Mouse (Mus musculus) CD4-positive, CD25-positive, alpha-beta regulatory T cell, adult 2 months (primary cell): ENCODE measurements at regions not wholly inside any gene's neighbourhood (a gene's known extent, or its start where the extent isn't known, plus 50 kb on each side); places are given as distances from the start of the nearest gene placed in this dataset.

Experiments
- DNase-seq: peaks from one replicate; pipeline ENCODE4 v3.0.0-alpha.2; 2012; ENCODE audit warnings: low read depth, low spot score

DNA sequence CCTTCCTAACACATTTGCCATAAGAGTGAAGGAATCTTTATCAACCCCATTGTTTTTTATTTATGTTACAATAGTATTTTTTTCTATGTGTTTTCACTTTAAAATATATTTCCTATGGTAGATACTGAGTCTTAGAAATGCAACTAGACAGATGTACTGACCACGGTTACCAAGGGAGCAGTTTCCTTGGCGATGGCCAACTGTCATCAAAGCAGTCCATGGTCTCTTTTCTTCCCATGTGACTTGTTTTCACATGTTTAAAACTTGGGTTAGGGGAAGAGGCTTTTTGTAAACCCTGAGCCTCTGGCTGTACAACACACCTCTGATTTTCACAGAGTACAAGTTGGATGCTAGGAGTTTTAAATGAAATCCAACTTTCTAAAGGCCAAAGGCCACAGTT, 411.9 kb upstream of the Gm765 start:
- peak; percentile 4 for DNase-seq

DNA sequence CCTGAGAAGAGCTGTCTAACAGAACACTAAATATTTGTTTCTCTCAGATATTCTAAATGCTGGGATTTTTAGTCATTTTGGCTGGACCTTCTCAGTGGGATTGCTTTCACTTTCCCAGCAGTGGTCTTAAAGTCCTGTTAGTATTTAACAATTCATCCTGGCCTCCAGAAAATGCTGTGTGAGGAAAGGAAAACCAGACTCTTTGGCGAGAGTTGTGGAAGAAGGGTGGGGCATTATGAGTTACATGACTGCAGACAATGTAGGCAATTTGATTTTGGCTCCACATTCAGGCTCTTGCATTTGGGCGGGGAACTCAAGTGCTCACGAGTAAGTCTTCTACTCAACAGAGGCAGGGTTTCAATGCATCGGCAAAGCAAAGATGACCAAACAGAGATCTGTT, 406.1 kb upstream of the Gm765 start:
- no peak for DNase-seq

DNA sequence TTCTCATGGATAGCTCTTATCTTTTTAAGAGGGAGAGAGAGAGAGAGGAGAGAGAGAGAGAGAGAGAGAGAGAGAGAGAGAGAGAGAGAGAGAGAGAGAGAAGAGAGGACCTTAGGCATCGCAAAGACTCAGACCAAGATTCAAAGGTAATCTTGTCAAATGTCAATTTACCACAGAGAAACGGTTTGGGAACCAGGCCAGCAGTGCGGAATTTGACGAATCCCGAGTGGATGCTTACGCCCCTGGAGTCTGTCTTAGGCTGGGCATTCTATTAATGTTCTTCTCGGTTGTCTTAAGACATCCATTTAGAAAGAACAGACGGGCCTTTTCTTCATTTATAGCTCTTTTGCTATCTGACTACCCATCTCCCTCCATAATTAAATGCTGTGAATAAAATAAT, 404.4 kb upstream of the Gm765 start:
- DNase-seq, result no peak

DNA sequence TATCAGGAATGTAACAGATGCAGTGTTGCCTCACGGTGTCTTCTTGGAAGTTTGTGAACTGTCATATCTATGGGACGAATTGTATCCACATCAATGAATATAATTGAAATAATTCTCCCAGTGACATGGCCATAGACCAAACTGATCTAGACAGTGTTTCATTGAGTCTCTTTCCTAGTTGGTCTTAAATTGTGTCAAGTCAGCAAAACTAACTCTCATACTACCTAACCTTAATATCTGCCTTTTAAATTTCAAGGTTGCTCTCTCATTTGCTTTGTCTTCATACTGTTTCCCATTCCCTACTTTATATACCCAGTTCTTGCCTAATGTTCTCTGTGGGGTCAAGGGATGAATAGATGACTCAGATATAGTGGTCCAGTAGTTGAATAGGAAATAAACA, 397.9 kb upstream of the Gm765 start:
- no peak for DNase-seq

DNA sequence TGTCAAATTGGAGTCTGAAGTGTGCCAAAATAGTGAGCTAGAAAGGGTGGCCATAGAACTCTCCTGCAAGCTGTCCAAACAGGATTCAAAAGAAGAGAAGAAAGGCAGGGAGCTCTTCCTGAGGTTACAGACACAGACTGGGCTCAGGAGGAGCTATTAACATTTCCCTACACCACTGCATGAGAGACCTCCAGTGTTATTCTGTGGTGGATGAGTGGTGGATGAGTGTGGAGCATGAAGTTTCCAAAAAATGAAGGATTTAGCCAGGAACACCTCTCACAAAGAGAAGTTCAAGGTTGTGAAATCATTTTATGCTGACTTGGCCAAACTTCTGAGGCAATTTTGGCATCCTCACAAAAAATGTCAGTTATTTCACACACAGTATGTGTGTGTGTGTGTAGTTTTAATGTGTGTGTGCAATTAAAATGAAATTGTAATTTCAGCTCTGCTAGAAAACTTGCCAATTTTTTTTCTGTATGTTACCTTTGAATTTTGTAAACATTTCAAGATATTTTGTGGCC, 388.5 kb upstream of the Gm765 start:
- DNase-seq, result no peak

DNA sequence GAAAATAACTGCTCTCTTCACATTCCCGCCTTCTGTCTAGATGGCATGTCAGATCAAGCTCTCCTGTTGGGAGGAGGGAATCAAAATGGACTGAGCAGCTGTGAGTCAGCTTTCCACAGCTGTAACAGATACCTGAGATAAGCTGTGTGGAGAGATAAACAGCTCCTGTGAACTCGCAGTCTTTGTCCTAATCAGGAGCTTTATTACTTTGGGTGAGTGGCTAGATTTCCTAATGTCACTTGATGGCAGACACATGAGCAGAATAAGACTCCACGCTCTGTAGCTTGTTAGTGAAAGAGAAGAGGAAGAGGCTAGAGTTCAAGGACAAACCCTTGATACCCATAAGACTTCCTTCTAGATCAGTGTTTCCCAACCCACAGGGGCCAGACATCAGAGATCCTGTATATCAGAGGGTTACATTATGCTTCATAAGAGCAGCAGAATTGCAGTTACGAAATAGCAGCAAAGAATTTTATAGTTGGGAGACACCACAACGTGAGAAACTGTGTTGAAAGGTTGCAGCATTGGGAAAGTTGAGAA, 384.1 kb upstream of the Gm765 start:
- DNase-seq, result no peak

DNA sequence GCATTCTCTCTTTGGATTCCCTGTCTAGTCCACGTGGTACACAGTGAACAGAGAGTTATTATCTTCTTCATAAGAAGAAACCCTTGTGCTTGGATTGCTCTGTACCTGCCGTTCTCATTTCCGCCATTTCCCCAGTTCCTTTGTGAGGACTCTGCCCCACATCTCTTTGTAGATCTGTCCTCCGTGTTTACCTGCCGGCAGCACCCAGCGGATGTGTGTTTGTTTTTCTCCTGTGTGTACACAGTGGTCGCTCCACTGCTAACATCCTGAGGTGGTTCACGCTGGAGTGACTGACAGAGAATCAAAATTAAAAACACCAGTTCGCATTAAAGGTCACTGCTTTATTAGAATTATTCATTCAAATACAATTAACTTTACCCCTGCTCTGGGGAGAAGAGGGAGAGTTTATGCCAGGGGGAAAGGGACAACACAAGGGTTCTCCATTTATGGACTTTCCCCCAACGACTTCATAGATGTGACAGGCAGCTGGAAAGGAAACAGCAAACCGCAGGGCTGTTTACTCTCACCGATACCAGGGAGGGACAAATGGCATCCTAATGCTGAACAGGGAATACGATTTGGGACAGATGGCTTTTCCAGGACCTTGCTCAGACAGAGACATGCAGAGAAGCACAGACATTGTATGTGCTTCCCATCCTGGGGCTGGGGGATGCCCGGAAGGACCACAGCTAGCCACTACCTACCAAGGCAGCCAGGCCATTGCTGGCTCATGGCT, 362.5 kb upstream of the Gm765 start:
- no peak for DNase-seq

DNA sequence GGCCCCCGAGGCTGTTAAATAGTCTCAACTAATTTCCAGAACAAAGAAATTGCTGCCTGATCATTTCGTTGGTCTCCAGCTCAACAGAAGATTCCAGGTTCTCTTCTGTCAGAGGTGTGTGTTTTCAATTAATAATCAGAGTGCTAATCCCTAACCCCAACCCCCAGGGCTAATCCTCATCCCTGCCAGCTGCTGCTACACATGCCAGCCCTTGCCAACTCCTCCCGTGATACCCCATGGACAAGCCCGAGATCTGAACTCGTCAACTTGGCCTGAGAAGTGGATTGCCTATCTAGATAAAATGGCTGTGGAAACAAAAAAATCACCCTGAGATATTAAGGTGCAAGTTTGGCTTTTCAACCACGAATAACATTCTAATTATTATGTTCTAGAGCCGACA, 355.0 kb upstream of the Gm765 start:
- DNase-seq, result no peak

DNA sequence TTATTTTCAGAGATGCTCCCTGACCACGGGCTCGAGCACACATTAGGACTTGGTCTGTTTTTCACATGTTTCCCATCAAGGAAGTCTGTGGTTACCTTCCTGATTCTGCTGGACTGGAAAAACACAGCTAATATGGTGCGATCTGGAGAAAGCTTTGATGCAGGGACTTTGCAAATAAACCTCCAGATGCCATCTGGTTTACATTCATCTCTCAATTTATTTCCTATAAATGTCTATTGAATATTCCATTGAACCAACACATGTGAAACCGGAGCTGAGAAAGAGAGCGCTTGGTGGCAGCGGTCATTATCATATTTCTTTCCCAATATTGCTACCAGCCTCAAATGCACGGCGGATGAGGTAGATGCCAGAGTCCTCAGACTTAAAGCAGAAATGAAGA, 350.9 kb upstream of the Gm765 start:
- DNase-seq, result no peak

DNA sequence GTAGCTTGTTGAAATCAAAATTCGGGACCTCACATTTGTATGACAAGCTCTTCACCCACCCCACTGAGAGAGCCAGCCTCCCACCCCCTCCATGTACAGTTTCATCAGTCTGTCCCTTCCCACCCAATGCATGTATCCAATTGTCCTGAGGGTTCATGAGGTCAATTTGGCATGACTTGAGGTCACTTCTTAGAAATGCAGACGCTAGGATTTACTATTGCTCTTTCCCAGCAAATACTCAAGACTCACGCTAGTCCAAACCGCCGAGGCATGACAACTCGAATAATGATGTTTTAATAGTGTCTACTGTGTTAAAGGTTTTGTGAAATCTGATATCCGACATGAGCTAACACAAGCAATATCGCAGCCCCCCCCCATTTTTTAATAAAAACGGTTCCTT, 347.6 kb upstream of the Gm765 start:
- DNase-seq, result no peak

DNA sequence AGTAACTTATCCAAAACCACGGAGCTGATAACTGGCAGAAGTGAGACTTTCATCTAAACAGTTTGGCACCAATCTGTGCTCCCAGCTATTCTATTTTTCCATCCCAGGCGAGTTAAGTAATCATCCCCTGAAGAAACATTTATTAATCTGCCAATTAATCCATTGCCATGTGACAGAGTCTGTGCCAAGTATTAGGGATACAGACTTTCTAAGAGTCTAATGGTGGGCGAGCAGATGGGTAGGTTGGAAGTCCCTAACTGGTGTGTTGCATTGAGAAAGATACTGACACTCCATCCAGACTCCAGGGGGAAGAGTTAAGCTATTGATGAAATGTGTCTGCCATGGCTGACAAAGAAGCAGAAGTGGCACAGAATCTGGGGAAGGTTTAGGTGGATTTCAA, 346.8 kb upstream of the Gm765 start:
- no peak for DNase-seq

DNA sequence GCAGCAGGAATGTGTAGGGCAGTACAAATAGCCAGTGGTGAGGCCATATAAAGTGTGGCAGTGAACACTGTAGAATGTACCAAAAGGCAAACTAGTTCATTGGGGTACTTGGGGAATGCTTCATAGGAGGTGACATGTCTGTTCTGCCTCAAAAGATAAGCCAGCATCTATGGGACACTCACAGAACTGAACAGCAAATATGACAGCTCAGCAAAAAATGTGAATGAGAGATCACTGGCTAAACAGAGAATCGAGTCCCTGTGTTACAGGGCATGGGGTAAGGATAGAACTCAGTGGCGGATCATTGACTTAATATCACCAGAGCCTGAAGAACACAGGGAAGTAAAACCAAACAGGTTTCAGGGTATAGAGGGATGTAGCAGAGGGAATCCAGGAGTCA, 346.1 kb upstream of the Gm765 start:
- DNase-seq, result no peak

DNA sequence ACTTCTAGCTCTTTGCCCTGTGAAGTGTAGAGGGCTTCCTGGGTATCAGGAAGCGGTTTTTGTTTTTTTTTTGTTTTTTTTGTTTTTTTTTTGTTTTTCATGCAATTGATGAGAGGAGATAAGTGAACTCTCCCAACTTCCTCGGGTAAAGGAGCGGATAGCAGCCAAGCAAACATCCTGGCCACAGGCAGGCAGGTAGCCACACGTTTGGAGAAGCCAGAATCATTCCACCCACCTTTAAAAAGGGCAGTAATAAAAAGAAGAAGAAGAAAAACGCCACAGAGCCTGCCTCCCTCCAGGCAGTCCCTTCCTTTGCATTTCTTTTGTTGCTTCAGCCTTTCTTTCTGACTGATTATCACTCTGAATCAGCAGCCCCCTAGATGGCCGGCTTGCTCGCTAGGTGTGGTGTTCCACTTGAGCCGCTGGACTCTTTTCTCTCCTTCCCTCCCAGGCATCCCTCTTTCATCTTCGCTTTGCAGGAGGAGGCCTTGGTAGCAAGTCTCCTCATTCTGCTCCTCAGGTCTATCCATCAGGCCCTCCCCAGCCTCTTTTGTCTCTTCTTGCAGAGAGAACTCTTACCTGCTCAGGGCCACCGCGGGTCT, 323.9 kb upstream of the Gm765 start:
- DNase-seq, result no peak

DNA sequence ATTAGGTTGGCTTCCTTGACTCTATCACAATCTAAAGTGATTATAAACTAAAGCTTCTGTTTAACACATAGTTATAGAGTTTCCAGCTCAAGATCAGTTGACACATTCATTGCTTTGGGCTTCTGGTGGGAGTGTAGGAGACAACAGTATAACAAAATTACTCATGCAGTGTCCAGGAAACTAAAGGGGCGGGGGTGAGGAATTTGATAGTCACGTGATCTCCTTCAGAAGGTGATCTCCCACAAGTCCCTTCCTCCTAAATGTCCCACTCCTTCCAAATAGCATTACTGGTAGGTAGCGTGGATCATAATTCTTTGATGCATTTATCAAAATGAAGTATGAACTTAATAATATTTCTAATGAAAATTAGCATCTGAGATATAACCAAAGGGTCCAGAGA, 309.3 kb upstream of the Gm765 start:
- DNase-seq, result no peak

DNA sequence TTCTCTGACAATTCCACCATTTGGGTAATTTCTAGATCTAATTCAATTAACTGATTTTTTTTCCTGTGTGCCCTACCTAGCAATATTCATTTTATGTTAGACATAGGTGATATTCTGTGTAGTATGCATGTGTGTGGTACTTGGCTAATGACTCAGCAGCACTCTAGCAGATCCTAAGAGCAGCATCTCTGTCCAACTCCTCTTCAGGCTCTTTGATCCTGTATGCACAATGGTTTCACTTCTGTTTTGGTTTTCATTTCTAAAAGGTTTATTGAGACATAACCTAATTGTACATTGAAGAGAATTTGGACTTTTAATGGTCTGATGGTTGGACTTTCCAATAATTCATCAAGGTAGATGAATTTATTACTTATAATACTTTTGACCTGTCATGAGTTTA, 308.8 kb upstream of the Gm765 start:
- DNase-seq, result no peak

DNA sequence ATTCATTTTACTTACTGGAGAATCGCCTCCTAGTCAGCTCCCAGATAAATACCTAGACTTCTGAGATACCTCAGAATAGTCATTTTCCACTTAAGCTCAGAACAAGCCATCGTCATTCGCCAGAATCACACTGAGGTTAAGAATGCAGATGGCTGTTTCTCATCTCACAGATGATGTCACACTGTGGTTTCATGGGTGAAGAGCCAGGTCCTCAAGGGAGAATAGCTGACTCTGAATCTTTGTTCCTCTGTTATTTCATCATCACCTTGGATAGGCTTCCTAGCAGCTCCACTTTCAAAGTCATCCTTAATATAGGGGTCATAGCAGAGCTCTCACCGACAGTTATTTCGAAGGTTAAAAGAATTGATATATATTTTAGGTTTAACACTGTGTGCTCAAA, 297.8 kb upstream of the Gm765 start:
- DNase-seq, result no peak

DNA sequence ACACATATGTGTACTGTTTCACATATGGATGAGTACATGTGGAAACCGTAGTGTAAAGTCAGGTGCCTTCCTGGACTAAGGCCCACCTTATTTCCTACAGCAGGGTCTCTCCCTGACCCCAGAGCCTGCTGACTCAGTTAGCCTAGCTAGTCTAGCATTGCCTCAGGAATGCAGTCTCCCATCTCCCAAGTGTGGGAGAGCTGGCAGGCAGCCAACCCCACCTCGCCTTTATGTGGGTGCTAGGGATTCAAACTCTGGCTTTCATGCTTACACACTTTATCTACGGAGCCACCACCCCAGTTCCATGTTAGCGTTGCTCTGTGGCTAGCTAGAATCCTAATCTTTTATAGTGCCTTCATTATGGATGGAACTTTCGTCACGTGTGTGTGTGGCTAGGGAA, 293.3 kb upstream of the Gm765 start:
- no peak for DNase-seq

DNA sequence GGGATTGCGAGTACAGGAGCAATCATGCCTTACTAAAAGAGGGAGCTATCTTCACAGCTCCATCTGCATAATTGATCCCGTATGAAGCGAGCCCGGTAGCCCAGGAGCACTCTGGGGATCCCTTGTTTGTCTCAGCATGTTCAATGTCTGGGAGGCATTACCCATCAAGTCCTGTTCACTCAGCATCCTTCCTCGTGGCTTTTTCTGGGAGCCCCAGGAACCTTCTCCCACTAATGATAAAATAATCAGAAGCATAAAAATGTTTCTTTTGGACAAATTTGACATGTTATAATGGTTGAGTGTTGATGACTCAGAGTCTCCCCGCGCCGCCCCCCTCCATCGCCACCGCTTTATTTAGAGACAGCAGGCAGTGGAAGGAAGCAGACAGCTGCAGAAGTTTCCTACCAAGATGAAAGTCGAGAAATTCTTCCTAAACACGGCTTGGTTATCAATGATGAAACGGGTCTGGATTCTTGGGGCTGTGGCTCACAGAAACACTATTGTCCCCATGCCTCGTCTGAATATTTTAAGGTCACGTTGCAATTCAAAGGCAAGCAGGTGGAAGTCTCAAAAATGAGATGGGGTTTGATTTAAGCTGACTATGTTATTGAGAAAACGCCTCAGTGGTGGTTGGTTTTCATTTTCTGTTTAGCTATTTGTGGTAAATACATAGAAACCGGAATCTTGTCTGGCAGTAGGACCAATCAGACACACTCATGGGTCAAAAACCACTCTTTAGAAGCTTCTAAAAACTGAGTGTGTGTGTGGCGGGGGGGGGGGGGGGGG, 289.9 kb upstream of the Gm765 start:
- peak; percentile 67 for DNase-seq

DNA sequence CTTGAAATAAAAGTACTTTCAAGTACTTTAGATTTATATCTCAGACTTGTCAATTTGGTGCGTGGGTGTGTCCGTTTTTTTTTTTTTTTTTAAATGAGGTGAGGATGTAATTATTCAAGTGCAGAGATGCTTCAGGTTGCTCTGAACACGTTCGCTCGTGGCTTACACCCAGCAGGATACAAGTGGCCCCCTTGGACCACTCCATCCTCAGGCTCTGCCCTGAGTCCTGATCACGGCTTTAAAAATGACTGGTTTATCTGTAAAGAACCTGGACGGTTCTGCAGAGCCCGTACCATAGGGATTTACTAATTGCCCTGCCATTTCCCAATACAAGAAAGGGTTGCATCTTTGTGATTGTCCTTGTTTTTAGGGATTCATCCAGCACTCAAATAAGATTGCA, 288.7 kb upstream of the Gm765 start:
- DNase-seq, result peak; percentile 23

DNA sequence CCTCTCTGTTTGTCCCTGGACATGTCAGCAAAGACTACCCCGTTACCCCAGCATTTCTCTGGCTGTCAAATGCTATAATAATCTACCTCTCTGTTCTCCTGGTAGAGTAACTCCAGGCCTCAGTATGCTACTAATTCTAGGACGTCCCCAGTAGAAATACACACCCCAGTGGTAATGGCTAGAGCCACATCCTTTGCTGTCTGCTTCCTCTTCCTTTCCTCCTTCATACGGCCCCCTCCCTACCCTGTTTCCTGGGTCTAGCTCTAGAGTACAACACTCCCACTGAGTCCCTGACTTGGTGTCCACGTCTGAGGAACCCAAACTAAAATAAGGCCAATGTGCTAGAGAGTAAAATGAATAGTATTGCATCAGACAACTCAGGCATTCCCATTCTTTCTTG, 287.1 kb upstream of the Gm765 start:
- peak; percentile 61 for DNase-seq

DNA sequence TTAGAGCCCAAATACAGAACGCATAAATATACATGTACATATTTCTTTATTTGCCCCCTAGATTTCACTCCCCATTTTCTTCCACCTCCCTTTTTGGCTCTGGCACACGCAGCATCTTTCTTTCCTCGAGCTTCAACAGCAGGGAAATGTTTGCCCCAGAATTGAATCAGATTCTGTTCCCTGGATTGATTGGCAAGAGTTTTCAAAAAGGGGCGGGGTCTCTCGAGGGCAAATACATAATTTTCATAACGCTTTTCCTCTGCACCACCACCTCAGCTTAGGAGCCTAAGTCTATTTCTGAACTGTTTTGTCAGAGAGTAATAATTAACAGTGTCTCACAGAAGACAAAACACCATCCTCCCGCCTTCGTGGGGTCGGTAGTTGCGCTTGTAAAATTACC, 283.9 kb upstream of the Gm765 start:
- DNase-seq, result no peak

DNA sequence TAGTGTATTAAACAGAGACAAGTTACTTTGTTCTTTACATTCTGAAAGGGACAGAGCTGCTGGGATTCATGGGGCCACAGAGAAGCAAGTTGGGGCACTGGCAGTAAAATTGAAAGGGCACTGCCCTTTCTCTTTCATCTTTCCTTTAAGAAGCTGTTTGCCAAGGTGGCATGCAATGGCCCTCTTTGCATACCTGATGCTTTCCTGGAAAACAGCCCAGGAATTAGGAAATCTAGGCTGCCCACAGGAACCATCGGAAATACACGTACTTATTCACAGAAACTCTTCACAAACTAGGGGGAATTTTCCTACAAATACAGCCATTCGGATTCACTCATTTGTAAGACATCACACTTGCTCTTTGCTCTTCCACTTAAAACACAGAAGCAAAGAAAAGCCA, 278.3 kb upstream of the Gm765 start:
- no peak for DNase-seq

DNA sequence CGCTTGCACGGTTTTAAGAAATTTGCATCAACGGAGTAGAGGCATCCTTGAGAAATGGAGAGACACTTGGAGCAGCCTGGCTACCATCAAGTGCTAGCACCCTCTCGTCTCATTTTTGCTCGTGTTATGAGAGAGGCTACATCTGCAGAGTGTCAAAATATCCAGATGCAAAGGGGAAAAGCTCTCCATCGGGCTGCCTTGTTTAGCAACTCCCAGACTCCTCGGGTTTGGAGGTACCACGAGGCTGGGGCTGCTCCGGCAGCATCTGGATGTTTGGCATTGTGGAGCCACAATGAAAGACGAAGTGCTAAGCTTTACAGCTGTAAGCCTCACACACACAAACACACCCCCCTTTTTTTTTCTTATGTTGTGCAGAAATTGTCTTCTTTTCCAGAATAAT, 270.5 kb upstream of the Gm765 start:
- no peak for DNase-seq
